Mouse (Mus musculus): ENCODE results near the gene Sgsm3.

The Sgsm3 gene

DNA sequence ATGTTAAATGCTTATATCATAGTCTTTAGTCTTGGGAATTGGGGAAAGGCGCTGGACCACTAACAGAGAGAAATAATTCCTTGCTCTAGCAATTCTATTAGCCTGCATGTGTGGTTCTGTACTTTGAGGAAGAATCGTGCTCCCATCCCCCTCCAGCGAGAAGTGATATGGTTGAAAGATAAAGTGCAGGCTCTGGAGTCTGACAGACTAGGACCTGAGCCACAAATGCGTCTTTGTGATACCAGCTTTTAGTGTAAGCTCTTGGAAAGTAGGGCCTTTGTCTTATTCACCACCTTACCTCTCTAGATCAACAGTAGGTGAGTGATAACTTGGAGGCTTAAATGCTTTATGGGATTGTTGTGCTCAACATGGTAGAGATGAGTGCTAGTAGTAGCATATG lies 3.6 kb downstream of the Sgsm3 start:
- DNase-seq (ENCODE audit: low read depth, low spot score), result no peak

DNA sequence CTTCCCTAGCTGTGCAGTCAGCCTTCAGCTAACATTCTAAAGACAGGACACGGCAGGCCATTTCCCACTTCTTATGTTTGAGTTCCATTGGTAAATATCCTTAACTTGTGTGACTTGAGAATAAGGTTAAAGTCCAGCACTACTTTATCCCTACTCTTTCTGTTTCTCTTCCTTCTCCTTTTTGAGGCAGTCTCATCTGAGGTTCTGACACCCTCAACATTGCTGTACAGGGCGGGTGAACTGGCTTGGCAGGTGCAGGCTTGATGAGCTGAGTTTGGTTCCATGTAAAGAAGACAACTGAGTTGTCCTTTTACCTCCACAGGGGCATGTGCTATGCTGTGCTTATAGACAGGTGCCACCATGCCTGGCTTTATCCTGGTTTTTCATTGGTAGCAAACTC lies 5.7 kb downstream of the Sgsm3 start:
- DNase-seq (ENCODE audit: low read depth, low spot score), result no peak

DNA sequence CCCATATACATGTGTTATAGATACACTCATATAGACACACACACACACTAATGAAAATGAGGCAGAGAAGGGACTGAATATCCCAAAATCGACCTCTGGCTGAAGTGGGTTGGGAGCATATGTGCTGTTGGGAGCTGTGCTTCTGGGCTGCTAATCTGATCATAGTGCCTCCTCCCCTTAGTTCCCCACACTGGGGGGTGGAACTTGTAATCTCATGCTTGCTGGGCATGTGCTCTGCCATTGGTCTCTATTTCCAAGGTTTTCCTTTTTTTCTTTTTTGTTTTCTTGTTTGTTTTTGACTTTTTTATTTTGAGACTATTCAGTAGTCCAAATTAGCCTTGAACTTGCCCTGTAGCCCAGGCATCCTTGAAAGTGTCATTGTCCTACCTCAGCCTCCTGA lies 10.8 kb downstream of the Sgsm3 start:
- no peak for DNase-seq (ENCODE audit: low read depth, low spot score)

DNA sequence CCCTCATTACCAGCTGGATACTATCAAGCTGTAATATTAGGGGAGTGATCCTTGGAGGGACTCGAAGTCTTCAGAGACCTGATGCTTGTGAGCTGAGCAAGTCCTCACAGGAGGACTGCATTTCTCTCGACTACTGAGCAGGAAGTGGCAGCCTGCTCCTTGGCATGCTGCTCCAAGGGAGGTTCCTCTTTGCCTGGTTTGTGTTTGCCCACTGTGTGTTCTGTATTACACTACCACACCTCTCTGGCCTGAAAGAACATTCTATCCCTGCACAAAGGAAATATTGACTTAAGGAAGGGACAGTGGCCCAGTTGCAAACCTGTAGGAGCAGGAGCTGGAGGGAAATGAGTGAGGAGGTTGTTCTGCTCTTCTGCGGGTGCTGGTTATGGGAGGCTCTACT lies 12.1 kb downstream of the Sgsm3 start:
- no peak for DNase-seq (ENCODE audit: low read depth, low spot score)

DNA sequence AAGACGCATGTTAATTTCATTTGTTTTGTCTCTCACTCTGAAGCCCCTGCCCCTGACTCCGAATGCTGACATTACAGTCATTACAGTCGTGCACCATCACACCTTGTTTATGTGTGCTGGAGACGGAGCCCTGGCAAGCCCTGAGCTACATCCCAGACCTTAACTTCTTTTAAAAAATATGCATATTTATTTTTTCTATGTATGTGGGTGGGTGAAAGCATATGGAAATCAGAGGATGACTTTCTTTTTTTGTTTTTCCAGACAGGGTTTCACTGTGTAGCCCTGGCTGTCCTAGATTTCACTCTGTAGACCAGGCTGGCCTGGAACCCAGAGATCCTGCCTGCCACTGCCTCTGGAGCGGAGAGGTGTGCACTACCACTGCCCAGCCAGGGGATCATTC lies 17.4 kb downstream of the Sgsm3 start:
- DNase-seq (ENCODE audit: low read depth, low spot score), result no peak

DNA sequence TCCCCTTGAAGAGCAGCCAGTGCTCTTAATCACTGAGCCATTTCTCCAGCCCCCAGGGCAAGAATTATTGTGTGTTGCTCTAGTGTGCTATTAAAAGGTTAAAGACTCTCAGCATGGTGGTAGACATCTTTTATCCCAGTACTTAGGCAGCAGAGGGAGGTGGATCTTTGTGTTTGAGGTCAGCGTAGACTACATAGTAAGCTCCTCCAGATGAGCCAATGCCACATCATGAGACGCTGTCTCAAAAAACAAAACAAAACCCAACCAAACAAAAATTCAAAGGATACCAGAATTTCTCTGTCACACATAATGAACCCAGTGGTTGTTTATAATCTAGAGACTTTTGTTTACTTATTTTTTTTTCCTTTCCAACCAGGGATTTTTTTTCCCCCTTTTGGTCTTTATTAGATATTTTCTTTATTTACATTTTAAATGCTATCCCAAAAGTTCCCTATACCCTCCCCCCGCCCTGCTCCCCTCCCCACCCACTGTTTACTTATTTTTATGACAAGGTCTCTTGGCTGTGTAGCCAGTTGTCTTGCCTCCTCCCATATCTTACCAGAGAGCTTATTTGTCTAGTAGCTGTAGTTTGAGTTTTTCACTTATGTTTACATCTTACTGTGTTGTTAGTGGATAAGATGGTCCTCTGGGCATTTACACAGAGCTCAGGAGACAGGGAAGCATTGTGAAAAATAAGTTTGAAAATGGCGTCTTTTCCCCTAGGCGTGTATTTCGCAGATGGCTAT lies 18.7 kb downstream of the Sgsm3 start:
- DNase-seq (ENCODE audit: low read depth, low spot score), result no peak

DNA sequence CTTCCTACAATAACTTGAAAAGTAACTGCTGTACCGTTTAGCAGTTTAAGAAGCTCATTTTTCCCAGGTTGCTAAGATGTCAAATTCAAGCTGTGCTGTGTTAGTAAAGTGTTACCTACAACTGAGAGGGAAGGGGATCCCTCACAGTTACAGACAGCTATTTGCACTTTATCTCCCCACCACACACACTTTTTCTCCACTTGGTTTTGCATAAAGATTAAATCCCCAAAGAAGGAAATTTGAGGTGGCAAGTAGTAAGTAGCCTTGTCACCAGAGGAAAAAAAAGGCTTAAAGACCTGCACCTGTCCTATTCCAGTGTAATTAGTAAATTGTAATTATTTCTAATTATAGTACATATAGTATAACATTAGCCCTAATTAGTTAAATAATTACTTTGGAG lies 19.5 kb downstream of the Sgsm3 start:
- no peak for DNase-seq (ENCODE audit: low read depth, low spot score)

DNA sequence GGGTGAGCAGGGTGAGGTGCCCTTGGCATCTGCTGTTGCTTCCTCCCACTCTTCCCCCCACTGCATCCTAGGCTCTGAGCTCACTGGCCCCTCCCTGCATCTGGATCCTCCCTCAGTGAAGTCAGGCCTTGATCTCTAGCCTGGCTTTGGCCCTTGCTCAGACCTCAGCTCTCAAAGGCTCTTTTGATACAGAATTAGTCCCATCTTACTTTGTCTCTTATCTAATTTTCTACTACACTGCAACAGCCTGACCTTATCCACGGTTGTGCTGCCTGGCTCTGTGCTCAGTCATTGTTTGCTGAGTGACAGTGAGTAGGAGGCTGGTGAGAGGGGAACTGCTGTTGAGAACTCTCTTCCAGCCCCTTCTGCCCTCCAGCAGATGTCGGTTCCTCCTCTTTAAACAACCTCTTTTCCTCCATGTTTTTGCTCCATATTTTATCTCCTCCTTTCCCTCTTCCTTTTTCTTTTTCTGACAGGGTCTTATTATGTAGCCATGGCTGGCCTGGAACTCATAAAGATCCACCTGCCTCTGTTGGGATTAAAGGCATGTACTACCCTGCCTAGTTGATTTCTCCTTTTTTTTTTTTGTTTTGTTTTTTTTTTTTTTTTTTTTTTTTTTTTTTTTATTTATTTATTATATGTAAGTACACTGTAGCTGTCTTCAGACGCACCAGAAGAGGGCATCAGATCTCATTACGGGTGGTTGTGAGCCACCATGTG lies 23.0 kb downstream of the Sgsm3 start:
- no peak for DNase-seq (ENCODE audit: low read depth, low spot score)

DNA sequence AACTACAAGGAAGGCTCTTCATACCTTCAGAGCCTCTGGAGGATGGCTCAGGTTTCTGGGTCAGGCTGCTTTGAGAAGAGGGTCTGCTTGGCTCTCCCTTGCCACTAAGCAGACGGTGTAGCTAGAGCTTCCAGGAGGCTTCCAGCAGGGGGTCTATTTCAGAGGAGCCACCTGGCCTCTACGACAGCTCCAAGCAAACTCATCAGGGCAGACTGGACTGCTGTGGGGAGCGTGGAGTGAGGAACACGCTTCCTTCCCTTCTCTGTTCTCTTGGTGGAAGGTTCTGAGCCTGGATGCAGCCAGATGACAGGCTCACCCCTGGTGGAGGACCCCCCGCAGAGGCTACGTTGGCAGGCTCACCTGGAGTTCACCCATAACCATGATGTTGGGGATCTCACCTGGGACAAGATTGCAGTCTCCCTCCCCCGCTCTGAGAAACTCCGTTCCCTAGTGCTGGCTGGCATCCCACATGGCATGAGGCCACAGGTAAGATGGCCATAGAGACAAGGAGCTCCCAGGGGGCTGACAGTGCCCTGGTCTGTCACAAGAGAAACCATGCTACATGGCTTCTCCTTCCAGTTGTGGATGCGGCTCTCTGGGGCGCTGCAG lies 28.7 kb downstream of the Sgsm3 start:
- no peak for DNase-seq (ENCODE audit: low read depth, low spot score)

DNA sequence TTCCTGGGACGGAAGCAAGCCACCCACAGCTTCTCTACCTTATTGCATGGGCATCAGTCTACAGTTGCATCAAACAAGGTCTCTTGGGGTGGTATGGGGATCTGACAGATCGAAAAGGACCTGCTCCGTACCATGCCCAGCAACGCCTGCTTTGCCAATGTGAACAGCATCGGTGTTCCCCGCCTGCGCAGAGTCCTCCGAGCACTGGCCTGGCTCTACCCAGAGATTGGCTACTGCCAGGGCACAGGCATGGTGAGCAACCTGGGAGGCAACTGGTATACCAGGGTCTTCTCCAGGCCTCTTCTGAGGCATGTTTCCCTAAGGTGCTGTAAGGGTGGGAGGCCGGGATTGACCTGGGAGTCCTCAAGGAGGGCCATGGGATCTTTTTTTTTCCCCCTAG lies 29.8 kb downstream of the Sgsm3 start:
- no peak for DNase-seq (ENCODE audit: low read depth, low spot score)

DNA sequence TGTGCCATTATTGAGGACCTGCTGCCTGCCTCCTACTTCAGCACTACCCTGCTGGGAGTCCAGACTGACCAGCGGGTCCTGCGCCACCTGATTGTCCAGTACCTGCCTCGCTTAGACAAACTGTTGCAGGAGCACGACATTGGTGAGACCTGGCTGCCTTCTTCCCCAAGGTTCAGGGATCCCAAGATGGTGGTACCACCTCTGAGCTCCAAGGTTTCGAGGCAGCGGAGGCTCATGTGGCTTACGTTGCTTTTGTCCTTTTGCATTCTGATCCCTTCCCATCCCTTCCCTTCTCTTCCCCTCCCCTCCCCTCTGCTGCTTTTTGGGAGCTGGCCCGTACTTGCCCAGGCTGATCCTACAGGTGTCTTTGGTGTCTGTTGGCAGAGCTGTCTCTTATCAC lies 30.3 kb downstream of the Sgsm3 start:
- DNase-seq (ENCODE audit: low read depth, low spot score), result no peak

DNA sequence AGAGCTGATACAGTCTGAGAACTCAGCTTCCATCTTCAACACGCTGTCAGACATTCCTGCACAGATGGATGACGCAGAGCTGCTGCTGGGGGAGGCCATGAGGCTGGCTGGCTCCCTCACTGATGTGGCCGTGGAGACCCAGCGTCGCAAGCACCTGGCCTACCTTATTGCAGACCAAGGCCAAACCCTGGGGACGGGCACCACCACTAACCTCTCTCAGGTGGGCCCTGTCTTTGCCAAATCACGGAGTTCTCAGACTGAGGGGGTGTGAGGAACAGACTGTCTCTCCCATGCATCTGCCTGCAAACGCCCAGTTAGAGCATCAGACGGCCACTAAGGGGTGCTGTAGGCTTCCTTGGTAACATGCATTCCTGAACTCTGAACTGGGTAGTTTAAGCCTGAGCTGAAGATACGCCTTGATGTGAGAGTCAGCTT lies 31.1 kb downstream of the Sgsm3 start:
- DNase-seq (ENCODE audit: low read depth, low spot score), result peak; percentile 32

DNA sequence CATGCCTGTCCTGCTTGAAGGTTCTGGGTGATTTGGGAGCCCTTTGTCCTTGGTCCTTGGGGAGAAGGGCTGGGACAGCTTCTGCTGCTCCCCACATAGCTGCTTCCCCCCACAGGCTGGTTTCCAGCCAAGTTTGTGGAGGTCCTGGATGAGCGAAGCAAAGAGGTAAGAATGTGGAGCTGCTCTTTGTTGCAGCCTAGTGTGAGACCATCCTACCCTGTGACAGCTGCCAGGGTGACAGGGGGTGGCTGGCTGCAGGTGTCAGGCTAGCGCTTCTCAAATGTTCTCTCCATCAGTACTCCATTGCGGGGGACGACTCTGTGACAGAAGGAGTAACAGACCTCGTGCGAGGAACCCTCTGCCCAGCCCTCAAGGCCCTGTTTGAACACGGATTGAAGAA lies 32.5 kb downstream of the Sgsm3 start:
- no peak for DNase-seq (ENCODE audit: low read depth, low spot score)

DNA sequence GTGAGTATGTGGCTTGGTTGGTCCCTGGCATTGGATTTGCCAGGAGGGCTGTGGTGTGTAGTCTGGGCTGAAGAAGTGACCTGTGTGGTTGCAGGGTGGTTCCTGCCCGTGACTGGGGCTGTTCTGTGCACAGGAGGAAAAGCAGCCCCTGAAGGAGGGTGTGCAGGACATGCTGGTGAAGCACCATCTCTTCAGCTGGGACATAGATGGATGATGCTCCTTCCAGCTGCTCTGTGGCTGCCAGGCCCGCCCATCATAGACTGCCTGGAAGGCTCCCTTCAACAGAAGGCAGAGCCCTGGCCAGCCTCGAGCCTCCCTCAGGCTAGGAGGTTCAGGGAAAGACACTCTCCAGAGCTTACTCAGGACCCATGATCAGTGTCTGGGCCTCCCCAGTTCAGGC lies 34.0 kb downstream of the Sgsm3 start:
- DNase-seq (ENCODE audit: low read depth, low spot score), result no peak

DNA sequence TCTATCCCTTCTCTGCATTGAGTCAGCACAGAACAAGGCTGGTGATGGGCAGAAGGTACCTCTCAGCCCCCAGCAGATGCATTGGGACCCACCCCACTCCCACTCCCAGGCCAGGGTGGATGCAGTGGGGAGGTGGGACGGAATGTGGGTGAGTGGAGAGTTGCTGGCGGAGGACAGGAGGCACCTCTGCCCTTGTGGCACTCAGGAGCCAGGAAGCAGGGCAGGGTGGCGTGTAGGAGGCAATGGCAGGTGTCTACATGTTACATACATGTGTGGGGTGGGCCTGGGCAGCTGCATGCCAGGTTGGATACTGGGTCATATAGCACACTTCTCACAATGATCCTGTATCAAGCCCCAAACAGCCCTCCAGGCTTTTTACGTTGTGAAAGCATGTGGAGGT lies 34.8 kb downstream of the Sgsm3 start:
- no peak for DNase-seq (ENCODE audit: low read depth, low spot score)

DNA sequence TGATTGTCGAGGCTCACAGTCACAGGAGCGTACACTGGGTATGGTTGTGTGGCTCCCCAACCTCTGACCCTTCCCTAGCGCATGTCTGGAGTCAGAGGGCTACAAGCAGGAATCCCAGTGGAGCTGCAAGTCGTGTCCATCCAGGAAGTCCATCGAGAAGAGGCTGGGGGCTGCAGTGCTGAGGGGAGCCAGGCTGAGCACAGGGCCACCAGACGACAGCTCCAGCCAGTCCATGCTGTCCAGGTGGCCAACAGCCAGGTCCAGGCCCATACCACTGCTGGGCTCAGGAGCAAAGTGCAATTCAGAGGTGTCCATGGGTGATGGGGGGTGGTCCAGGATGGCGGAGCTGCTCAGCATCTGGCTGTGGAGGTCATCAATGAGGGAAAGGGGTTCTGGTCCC lies 35.6 kb downstream of the Sgsm3 start:
- DNase-seq (ENCODE audit: low read depth, low spot score), result no peak

DNA sequence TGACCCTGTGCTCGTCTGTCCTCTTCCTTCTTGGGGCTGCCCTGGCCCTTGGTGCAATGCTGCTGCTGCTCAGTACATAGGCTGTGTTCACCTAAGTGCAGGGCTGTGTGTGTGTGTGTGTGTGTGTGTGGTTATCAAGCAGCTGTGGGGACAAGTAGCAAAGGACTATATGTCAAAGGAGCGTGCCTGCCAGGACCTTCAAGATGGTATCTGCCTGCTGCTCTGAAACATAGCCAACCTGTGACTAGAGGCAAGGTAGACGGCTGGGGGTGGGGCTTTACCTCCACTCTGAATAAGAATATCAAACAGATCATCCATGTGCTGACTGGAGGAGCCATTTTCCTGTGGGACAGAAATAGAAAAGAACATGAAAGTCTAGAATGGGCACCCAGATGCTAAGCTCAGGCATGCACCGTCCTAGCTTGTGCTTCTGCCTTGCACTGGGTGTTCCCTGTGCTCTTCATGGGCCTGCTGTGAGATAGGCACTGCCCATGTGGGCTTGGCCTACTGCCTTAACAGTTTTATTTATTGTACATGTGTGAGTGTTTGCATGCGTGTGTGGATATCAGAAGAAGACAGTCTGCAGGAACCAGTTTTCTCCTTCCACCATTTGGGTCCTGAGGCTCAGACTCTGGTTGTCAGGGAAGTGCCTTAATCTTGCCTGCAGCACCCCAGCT lies 37.6 kb downstream of the Sgsm3 start:
- no peak for DNase-seq (ENCODE audit: low read depth, low spot score)

DNA sequence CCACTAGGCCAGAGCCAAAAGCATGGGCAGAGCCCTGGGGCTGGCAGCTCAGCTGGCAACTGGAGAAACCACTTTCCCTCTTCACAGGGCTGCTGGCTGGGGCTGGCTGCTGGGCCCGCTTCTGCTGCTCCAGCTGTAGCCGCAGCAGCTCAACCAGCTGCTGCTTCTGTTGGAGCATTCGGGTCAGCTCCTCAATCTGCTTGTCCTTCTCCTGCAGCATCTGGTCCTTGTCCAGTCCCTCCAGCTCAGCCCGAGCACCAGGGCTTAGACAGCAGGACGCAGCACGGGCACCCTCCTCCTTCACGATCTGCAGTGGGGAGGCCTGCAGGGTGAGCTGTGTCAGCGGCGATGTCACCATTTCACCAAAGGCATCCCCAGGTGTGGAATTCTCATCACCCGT lies 38.9 kb downstream of the Sgsm3 start:
- no peak for DNase-seq (ENCODE audit: low read depth, low spot score)

DNA sequence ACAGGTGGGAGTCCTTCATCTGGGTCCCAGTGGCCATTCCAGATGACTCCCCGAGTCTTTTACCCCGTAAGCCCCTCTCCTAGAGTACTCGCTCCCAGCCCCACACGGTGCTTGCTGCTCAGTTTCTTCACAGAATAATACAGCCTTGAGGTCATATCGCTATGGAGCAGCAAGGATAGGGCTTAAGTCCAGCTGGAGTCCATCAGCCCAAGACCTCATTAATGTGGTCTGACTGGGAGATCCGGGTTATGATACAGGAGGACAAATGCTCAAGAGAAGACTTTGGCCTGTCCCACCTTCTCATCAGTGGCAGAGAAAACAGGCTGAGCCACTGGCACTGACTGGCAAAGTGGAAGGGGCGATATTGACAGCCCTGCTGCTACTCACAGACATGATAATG lies 39.7 kb downstream of the Sgsm3 start:
- DNase-seq (ENCODE audit: low read depth, low spot score), result no peak

DNA sequence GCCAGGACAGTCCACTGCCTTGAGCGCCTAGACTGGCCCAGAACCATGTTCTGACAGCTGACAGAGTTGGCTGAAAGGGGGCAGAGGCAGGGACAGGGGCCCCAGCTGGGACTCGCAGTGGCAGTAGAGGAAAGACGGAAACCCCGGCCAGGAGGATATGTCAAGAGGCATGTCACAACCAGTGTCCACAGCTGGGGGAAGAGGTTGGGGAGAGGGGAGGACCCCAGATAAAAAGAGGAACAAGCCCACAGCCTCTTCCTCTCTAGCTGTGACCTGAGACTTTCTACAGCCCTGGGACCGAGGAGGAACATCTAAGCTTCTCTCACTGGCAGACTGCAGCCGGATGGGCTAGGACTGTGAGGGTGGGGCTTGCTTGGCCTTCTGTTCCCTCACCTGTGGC lies 43.8 kb downstream of the Sgsm3 start:
- no peak for DNase-seq (ENCODE audit: low read depth, low spot score)

DNA sequence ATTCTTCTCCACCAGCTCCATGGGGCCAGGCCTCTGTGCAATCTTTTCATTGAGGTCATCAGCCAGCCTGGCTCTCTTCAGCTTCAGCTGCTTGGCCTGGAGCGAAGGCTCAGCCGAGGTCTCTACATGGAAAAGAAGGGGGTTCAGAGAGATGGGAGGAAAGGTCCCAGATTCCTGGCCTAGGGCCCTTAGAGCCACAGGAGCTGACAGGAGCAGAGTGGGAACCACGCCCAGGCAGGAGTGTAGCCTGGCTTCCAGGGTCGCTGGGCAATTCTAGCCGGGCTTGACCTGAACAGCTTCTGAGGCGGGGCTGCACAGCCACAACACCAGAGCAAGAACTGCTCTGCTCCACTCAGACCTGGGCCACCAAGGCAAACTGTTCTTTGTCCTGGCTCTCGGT lies 44.9 kb downstream of the Sgsm3 start:
- no peak for DNase-seq (ENCODE audit: low read depth, low spot score)

DNA sequence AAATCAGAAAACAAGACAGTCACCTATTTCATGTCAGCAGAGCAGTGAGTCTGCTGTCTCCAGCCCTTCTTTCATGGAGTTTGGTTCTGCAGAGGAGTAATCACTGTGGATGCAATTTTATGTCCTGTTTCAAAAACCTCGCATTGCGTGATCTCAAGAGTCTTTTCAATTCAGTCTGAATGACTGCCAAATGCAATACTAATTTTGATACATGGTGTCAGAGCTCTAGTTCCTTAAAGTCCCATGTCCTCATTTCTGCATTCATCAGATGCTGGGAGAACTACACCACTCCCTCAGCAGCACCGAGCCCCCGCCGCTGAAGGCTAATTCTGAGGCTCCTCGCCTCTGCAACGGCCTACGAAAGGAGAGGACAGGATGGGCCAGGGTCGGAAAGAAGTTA lies 46.3 kb downstream of the Sgsm3 start:
- no peak for DNase-seq (ENCODE audit: low read depth, low spot score)

DNA sequence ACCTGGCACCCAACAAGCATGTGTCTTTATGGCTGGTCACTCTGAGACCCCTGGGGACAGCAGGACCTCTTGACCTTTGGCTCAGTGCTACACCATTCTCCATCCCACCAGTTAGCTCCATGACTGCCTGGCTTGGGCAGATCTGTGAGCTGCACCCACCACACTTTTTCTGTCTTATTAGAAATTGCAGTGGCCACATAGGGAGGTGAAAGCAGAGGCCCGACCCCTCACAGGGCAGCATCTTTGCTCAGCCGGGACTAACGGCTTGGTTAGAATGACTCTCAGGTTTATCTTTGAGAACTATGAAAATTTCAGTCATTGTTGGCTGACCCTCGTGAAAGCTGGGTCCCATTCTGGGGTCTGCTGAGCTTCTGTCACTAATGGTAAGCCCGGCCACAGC lies 49.3 kb downstream of the Sgsm3 start:
- DNase-seq (ENCODE audit: low read depth, low spot score), result no peak
